Mouse (Mus musculus) liver, embryonic 13.5 days (tissue): ENCODE measurements at regions not wholly inside any gene's neighbourhood (a gene's known extent, or its start where the extent isn't known, plus 50 kb on each side); places are given as distances from the start of the nearest gene placed in this dataset.

Experiments
- ATAC-seq: fragments of 200-750 bp; cut with Nextera tagmentation; 2 replicates; pipeline ENCODE4 v1.8.0; 2017; ENCODE audit warnings: low read depth, mild to moderate bottlenecking, moderate number of reproducible peaks, moderate library complexity
- DNase-seq: peaks from one replicate; pipeline ENCODE4 v3.0.0; 2022
- H3K27ac ChIP-seq: fragments of 300-500 bp; sonication (generic); 2 replicates; pipeline ENCODE4 v1.5.1; 2015; ENCODE audit warnings: moderate library complexity, mild to moderate bottlenecking, inconsistent platforms
- H3K27me3 ChIP-seq: fragments of 300-500 bp; sonication (generic); 2 replicates; pipeline ENCODE4 v1.6.1; 2015; ENCODE audit warnings: mild to moderate bottlenecking, inconsistent platforms
- H3K36me3 ChIP-seq: fragments of 300-500 bp; sonication (generic); 2 replicates; pipeline ENCODE4 v1.6.1; 2015; ENCODE audit warnings: mild to moderate bottlenecking, inconsistent platforms
- H3K4me1 ChIP-seq: fragments of 300-500 bp; sonication (generic); replicated peaks from 2 replicates; pipeline ENCODE4 v1.6.1; 2015; ENCODE audit warnings: inconsistent platforms
- H3K4me2 ChIP-seq: fragments of 300-500 bp; sonication (generic); 2 replicates; pipeline ENCODE4 v1.6.1; 2015; ENCODE audit warnings: inconsistent platforms, mild to moderate bottlenecking, moderate library complexity
- H3K4me3 ChIP-seq: fragments of 300-500 bp; sonication (generic); replicated peaks from 2 replicates; pipeline ENCODE4 v1.5.1; 2015; ENCODE audit warnings: mild to moderate bottlenecking, inconsistent platforms
- H3K9ac ChIP-seq: fragments of 300-500 bp; sonication (generic); 2 replicates; pipeline ENCODE4 v1.6.1; 2015; ENCODE audit warnings: mild to moderate bottlenecking, inconsistent platforms
- H3K9me3 ChIP-seq: fragments of 300-500 bp; sonication (generic); replicated peaks from 2 replicates; pipeline ENCODE4 v1.6.1; 2016; ENCODE audit warnings: inconsistent platforms
- WGBS: fragments of 180-500 bp; shearing (Covaris S2); methylation state at CpG from one replicate; pipeline ENCODE4 v1.1.7; 2015; ENCODE audit not compliant: insufficient replicate concordance; 5-methylcytosine and 5-hydroxymethylcytosine counted together

- no peaks in the 10 kb centered on the region for H3K36me3 ChIP-seq
- no peak overlapping the region for H3K9ac ChIP-seq
- H3K4me3 ChIP-seq = no peak overlapping the region
- H3K4me1 ChIP-seq = no peaks in the 10 kb centered on the region
- H3K9me3 ChIP-seq = no peaks in the 10 kb centered on the region; the same call in 1 of the 2 replicates
- H3K27me3 ChIP-seq = no peaks in the 10 kb centered on the region
- WGBS = 58% methylated on average over 6 of the region's 6 CpGs
- H3K4me2 ChIP-seq = no peak overlapping the region
- H3K27ac ChIP-seq = no peak overlapping the region
- DNase-seq = no peak
- ATAC-seq = no peak
Measured at GRCm38 (mm10) chr10:66558097-66558840, 537.7 kb upstream of the Jmjd1c start.

GRCm38 (mm10) chr10:66565374-66565773 is 530.6 kb upstream of the Jmjd1c start:
- no peaks in the 10 kb centered on the region for H3K4me1 ChIP-seq
- no peak overlapping the region for H3K4me2 ChIP-seq
- no peak for DNase-seq
- 68% methylated on average over 6 of the region's 6 CpGs for WGBS
- no peak overlapping the region for H3K9ac ChIP-seq
- H3K27ac ChIP-seq = no peak overlapping the region
- no peak overlapping the region for H3K4me3 ChIP-seq
- H3K27me3 ChIP-seq = no peaks in the 10 kb centered on the region
- 0 out of 2 replicates have a peak, but pooled peaks cover 7% of the 10 kb centered on the region for H3K9me3 ChIP-seq
- ATAC-seq = no peak
- H3K36me3 ChIP-seq = no peaks in the 10 kb centered on the region

- Histone ChIP-seq H3K4me2 (no peak overlapping the region), H3K36me3 (no peaks in the 10 kb centered on the region), H3K4me1 (no peaks in the 10 kb centered on the region), H3K9ac (no peak overlapping the region), H3K27ac (no peak overlapping the region), H3K9me3 (no peaks in the 10 kb centered on the region), H3K4me3 (no peak overlapping the region), H3K27me3 (no peaks in the 10 kb centered on the region)
- WGBS = 44% methylated on average over 10 of the region's 10 CpGs
- no peak for DNase-seq
- no peak for ATAC-seq
Measured at GRCm38 (mm10) chr10:66574846-66575535, 520.9 kb upstream of the Jmjd1c start.

GRCm38 (mm10) chr10:66593001-66593400 is 502.9 kb upstream of the Jmjd1c start:
- Histone ChIP-seq H3K4me2 (no peak overlapping the region), H3K36me3 (no peaks in the 10 kb centered on the region), H3K9ac (no peak overlapping the region), H3K4me3 (no peak overlapping the region), H3K27ac (no peak overlapping the region), H3K4me1 (no peaks in the 10 kb centered on the region), H3K9me3 (0 out of 2 replicates have a peak, but pooled peaks cover 5% of the 10 kb centered on the region), H3K27me3 (no peaks in the 10 kb centered on the region)
- 40% methylated on average over 3 of the region's 3 CpGs for WGBS
- ATAC-seq (no peak), DNase-seq (no peak)

GRCm38 (mm10) chr10:66593506-66593905 is 502.4 kb upstream of the Jmjd1c start:
- Histone ChIP-seq H3K27me3 (no peaks in the 10 kb centered on the region), H3K27ac (no peak overlapping the region), H3K9ac (no peak overlapping the region), H3K4me2 (no peak overlapping the region), H3K4me1 (no peaks in the 10 kb centered on the region), H3K9me3 (0 out of 2 replicates have a peak, but pooled peaks cover 5% of the 10 kb centered on the region), H3K36me3 (no peaks in the 10 kb centered on the region), H3K4me3 (no peak overlapping the region)
- no peak for DNase-seq
- 41% methylated on average over 6 of the region's 6 CpGs for WGBS
- ATAC-seq = no peak

- no peak overlapping the region for H3K4me2 ChIP-seq
- no peak for ATAC-seq
- H3K9me3 ChIP-seq = 0 out of 2 replicates have a peak, but pooled peaks cover 14% of the 10 kb centered on the region
- no peaks in the 10 kb centered on the region for H3K27me3 ChIP-seq
- no peak overlapping the region for H3K4me3 ChIP-seq
- no peak for DNase-seq
- 57% methylated on average over 4 of the region's 4 CpGs for WGBS
- H3K4me1 ChIP-seq = no peaks in the 10 kb centered on the region
- no peaks in the 10 kb centered on the region for H3K36me3 ChIP-seq
- H3K27ac ChIP-seq = no peak overlapping the region
- H3K9ac ChIP-seq = no peak overlapping the region
Measured at GRCm38 (mm10) chr10:66597952-66598351, 498.0 kb upstream of the Jmjd1c start.

GRCm38 (mm10) chr10:66607141-66607540 is 488.8 kb upstream of the Jmjd1c start:
- no peak overlapping the region for H3K4me2 ChIP-seq
- no peaks in the 10 kb centered on the region for H3K4me1 ChIP-seq
- DNase-seq (no peak), ATAC-seq (no peak)
- peaks cover 5% of the 10 kb centered on the region; the same call in 1 of the 2 replicates for H3K9me3 ChIP-seq
- no peak overlapping the region for H3K9ac ChIP-seq
- H3K27me3 ChIP-seq = no peaks in the 10 kb centered on the region
- H3K4me3 ChIP-seq = no peak overlapping the region
- H3K36me3 ChIP-seq = no peaks in the 10 kb centered on the region
- H3K27ac ChIP-seq = no peak overlapping the region
- WGBS = 54% methylated on average over 3 of the region's 3 CpGs

GRCm38 (mm10) chr10:66616280-66616679 is 479.6 kb upstream of the Jmjd1c start:
- WGBS = 41% methylated on average over 3 of the region's 3 CpGs
- no peak for ATAC-seq
- H3K4me2 ChIP-seq = no peak overlapping the region
- H3K4me3 ChIP-seq = no peak overlapping the region
- no peak for DNase-seq
- H3K4me1 ChIP-seq = no peaks in the 10 kb centered on the region
- no peaks in the 10 kb centered on the region; the same call in 1 of the 2 replicates for H3K9me3 ChIP-seq
- no peaks in the 10 kb centered on the region for H3K27me3 ChIP-seq
- no peaks in the 10 kb centered on the region for H3K36me3 ChIP-seq
- H3K9ac ChIP-seq = no peak overlapping the region
- no peak overlapping the region for H3K27ac ChIP-seq

- no peak for DNase-seq
- no peaks in the 10 kb centered on the region for H3K36me3 ChIP-seq
- H3K27me3 ChIP-seq = no peaks in the 10 kb centered on the region
- H3K4me2 ChIP-seq = no peak overlapping the region
- H3K27ac ChIP-seq = no peak overlapping the region
- WGBS = 53% methylated on average over 3 of the region's 3 CpGs
- no peak overlapping the region for H3K4me3 ChIP-seq
- no peaks in the 10 kb centered on the region for H3K4me1 ChIP-seq
- H3K9me3 ChIP-seq = peaks cover 15% of the 10 kb centered on the region; the same call in 1 of the 2 replicates
- H3K9ac ChIP-seq = no peak overlapping the region
- no peak for ATAC-seq
Measured at GRCm38 (mm10) chr10:66630996-66631395, 464.9 kb upstream of the Jmjd1c start.

GRCm38 (mm10) chr10:66640890-66641847 is 454.8 kb upstream of the Jmjd1c start:
- DNase-seq (no peak), ATAC-seq (no peak)
- Histone ChIP-seq H3K36me3 (no peaks in the 10 kb centered on the region), H3K27ac (no peak overlapping the region), H3K4me3 (no peak overlapping the region), H3K4me1 (no peaks in the 10 kb centered on the region), H3K4me2 (no peak overlapping the region), H3K9me3 (peaks cover 3% of the 10 kb centered on the region; the same call in 1 of the 2 replicates), H3K27me3 (no peaks in the 10 kb centered on the region), H3K9ac (no peak overlapping the region)
- 68% methylated on average over 24 of the region's 24 CpGs for WGBS

GRCm38 (mm10) chr10:66641966-66642365 is 454.0 kb upstream of the Jmjd1c start:
- Histone ChIP-seq H3K4me1 (no peaks in the 10 kb centered on the region), H3K36me3 (no peaks in the 10 kb centered on the region), H3K4me3 (no peak overlapping the region), H3K27ac (no peak overlapping the region), H3K4me2 (no peak overlapping the region), H3K27me3 (no peaks in the 10 kb centered on the region), H3K9ac (no peak overlapping the region), H3K9me3 (peaks cover 3% of the 10 kb centered on the region; the same call in 1 of the 2 replicates)
- no peak for DNase-seq
- ATAC-seq = no peak
- 70% methylated on average over 6 of the region's 6 CpGs for WGBS
